In the genomic region with DNA sequence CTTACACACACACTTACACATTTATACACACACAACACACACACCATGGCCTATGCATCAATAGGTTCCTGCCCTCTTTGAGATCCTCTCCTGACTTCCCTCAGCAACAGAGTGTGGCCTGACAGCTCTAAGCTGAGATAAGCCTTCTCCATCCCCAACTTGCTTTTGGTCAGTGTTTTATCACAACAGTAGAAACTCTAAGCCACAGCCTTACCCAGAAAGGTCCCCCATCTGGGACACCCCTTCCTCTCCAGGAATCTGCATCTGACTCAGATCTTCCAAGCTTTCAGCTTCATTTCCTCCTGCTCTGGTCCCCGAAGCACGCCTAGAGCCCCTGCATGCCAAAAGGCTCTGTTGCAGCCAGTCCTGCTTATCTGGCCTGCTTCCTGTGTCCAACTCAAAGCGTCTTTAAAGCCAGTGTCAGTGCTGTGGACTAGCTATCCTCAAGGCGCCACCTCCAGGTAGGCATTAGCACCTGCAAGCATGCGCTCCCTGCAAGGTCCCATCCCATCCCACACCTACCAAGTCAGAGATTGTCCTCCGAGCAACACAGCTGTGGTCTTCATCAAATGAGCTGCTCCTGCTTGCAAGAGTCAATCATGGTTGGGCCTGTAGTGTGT, we compare ENCODE assay signal across 9 mouse cellular contexts.
DNase-seq lines count a peak whose midpoint lies in the region; ATAC-seq and TF ChIP-seq lines count a peak whose summit lies in the region.
"Had no signal": no experiment of that assay in that cellular context is flagged by ENCODE, and none has a peak within 500 bp of the region (broad histone marks: within the 10 kb centered on the region; RNA-seq: fewer than 3 reads in every experiment).

No protein-coding gene starts in this region.

- TF ChIP-seq POLR2A in kidney, adult 2 months (IDR thresholded peaks at IDR 0.05; ENCODE audit: low read depth, low read length) = no peak

- H3K9ac ChIP-seq in midbrain, embryonic 11.5 days (ENCODE audit: low read length) = no peak overlapping the region
- no peak overlapping the region for H3K9ac ChIP-seq in midbrain, embryonic 16.5 days (ENCODE audit: low read depth, low read length)
- H3K9ac ChIP-seq in lung, embryonic 16.5 days (ENCODE audit: low read length) = no peak overlapping the region
- H3K9ac ChIP-seq in stomach, postnatal 0 days (ENCODE audit: low read length) = no peak overlapping the region
- H3K9ac ChIP-seq in forebrain, embryonic 16.5 days (replicated peaks; ENCODE audit: low read depth, low read length) = no peak overlapping the region
- H3K9ac ChIP-seq: limb, embryonic 15.5 days had no signal

- TF ChIP-seq CTCF in kidney, adult 2 months (conservative IDR thresholded peaks at IDR 0.05; ENCODE audit: insufficient read depth, insufficient read length, low read depth, low read length) = peak; percentile 79
- peak; percentile 84 for TF ChIP-seq CTCF in stomach, postnatal 0 days (IDR thresholded peaks at IDR 0.05; ENCODE audit: low read depth)

- no peak for ATAC-seq in midbrain, embryonic 11.5 days (ENCODE audit: low FRiP score)
- ATAC-seq in midbrain, embryonic 16.5 days = no peak
- ATAC-seq in lung, embryonic 16.5 days (ENCODE audit: low read depth) = peak; percentile 31
- no peak for ATAC-seq in stomach, postnatal 0 days (ENCODE audit: low FRiP score, low TSS enrichment)
- no peak for ATAC-seq in forebrain, embryonic 16.5 days

- H3K9me3 ChIP-seq in midbrain, embryonic 11.5 days (ENCODE audit: control insufficient read depth, low read length) = no peaks in the 10 kb centered on the region
- H3K9me3 ChIP-seq in midbrain, embryonic 16.5 days (replicated peaks; ENCODE audit: control insufficient read depth, low read length, poor library complexity, severe bottlenecking) = no peaks in the 10 kb centered on the region
- H3K9me3 ChIP-seq in embryonic facial prominence, embryonic 10.5 days = no peaks in the 10 kb centered on the region
- no peaks in the 10 kb centered on the region for H3K9me3 ChIP-seq in lung, embryonic 16.5 days (ENCODE audit: control insufficient read depth, low read length)
- no peaks in the 10 kb centered on the region for H3K9me3 ChIP-seq in stomach, postnatal 0 days (ENCODE audit: control insufficient read depth, low read length)
- H3K9me3 ChIP-seq in forebrain, embryonic 16.5 days (ENCODE audit: control insufficient read depth, low read length) = no peaks in the 10 kb centered on the region
- H3K9me3 ChIP-seq: limb, embryonic 15.5 days had no signal

- DNase-seq in midbrain, embryonic 11.5 days (ENCODE audit: low spot score, missing footprints) = peak; percentile 85
- DNase-seq in adrenal gland, postnatal 14 days = peak; percentile 71
- DNase-seq in embryonic facial prominence, embryonic 10.5 days (ENCODE audit: low spot score) = peak; percentile 55
- peak; percentile 29 for DNase-seq in kidney, adult 2 months
- DNase-seq in stomach, postnatal 0 days (ENCODE audit: low spot score) = peak; percentile 52

- no peak overlapping the region for H3K4me3 ChIP-seq in midbrain, embryonic 11.5 days (ENCODE audit: low read depth, low read length)
- no peak overlapping the region for H3K4me3 ChIP-seq in midbrain, embryonic 16.5 days (ENCODE audit: low read depth, low read length)
- no peak overlapping the region for H3K4me3 ChIP-seq in embryonic facial prominence, embryonic 10.5 days
- H3K4me3 ChIP-seq in kidney, adult 2 months (ENCODE audit: insufficient read depth, low read depth, low read length) = no peak overlapping the region
- no peak overlapping the region for H3K4me3 ChIP-seq in lung, embryonic 16.5 days (ENCODE audit: low read length)
- H3K4me3 ChIP-seq in stomach, postnatal 0 days (ENCODE audit: low read depth, low read length) = no peak overlapping the region
- no peak overlapping the region for H3K4me3 ChIP-seq in forebrain, embryonic 16.5 days (replicated peaks; ENCODE audit: low read length)
- H3K4me3 ChIP-seq: limb, embryonic 15.5 days had no signal

- H3K4me2 ChIP-seq in midbrain, embryonic 11.5 days = no peak overlapping the region
- H3K4me2 ChIP-seq in midbrain, embryonic 16.5 days (ENCODE audit: low read length) = no peak overlapping the region
- H3K4me2 ChIP-seq in lung, embryonic 16.5 days (ENCODE audit: low read depth, low read length) = no peak overlapping the region
- H3K4me2 ChIP-seq in stomach, postnatal 0 days (replicated peaks; ENCODE audit: low read depth) = no peak overlapping the region
- H3K4me2 ChIP-seq in forebrain, embryonic 16.5 days (ENCODE audit: low read length) = no peak overlapping the region
- H3K4me2 ChIP-seq: limb, embryonic 15.5 days had no signal

- peaks cover 6% of the 10 kb centered on the region; the same call in 1 of the 2 replicates for H3K4me1 ChIP-seq in midbrain, embryonic 11.5 days (ENCODE audit: control insufficient read depth, insufficient read depth, low read length)
- H3K4me1 ChIP-seq in midbrain, embryonic 16.5 days (ENCODE audit: control insufficient read depth, insufficient read depth, low read length) = peaks cover 19% of the 10 kb centered on the region
- H3K4me1 ChIP-seq in embryonic facial prominence, embryonic 10.5 days = peaks cover 30% of the 10 kb centered on the region
- H3K4me1 ChIP-seq in kidney, adult 2 months (ENCODE audit: control insufficient read depth, insufficient read depth, low read length) = no peaks in the 10 kb centered on the region
- peaks cover 24% of the 10 kb centered on the region for H3K4me1 ChIP-seq in lung, embryonic 16.5 days (replicated peaks; ENCODE audit: control insufficient read depth, insufficient read depth, low read length)
- H3K4me1 ChIP-seq in stomach, postnatal 0 days (replicated peaks; ENCODE audit: control insufficient read depth, insufficient read depth) = no peaks in the 10 kb centered on the region
- peaks cover 27% of the 10 kb centered on the region for H3K4me1 ChIP-seq in forebrain, embryonic 16.5 days (replicated peaks; ENCODE audit: control insufficient read depth, insufficient read depth, low read length)

- H3K27ac ChIP-seq in midbrain, embryonic 11.5 days (ENCODE audit: low read depth, low read length) = no peak overlapping the region
- no peak overlapping the region for H3K27ac ChIP-seq in midbrain, embryonic 16.5 days (ENCODE audit: low read length)
- H3K27ac ChIP-seq in embryonic facial prominence, embryonic 10.5 days (replicated peaks) = no peak overlapping the region
- no peak overlapping the region for H3K27ac ChIP-seq in kidney, adult 2 months (ENCODE audit: insufficient read depth, low read depth, low read length)
- H3K27ac ChIP-seq in lung, embryonic 16.5 days (ENCODE audit: low read length) = no peak overlapping the region
- no peak overlapping the region for H3K27ac ChIP-seq in stomach, postnatal 0 days (replicated peaks)
- no peak overlapping the region for H3K27ac ChIP-seq in forebrain, embryonic 16.5 days (ENCODE audit: low read length)
- H3K27ac ChIP-seq: limb, embryonic 15.5 days had no signal

- H3K27me3 ChIP-seq in midbrain, embryonic 11.5 days (ENCODE audit: control insufficient read depth, insufficient read depth, low read length) = no peaks in the 10 kb centered on the region
- no peaks in the 10 kb centered on the region for H3K27me3 ChIP-seq in midbrain, embryonic 16.5 days (ENCODE audit: control insufficient read depth, insufficient read depth, low read depth, low read length)
- peaks cover 23% of the 10 kb centered on the region for H3K27me3 ChIP-seq in embryonic facial prominence, embryonic 10.5 days (replicated peaks; ENCODE audit: low read depth, poor library complexity, severe bottlenecking)
- no peaks in the 10 kb centered on the region for H3K27me3 ChIP-seq in kidney, adult 2 months (replicated peaks; ENCODE audit: control insufficient read depth, insufficient read depth, low read length)
- H3K27me3 ChIP-seq in lung, embryonic 16.5 days (ENCODE audit: control insufficient read depth, insufficient read depth, low read depth, low read length) = peaks cover 8% of the 10 kb centered on the region; the same call in 1 of the 2 replicates
- H3K27me3 ChIP-seq in stomach, postnatal 0 days (ENCODE audit: control insufficient read depth, insufficient read depth, low read length) = no peaks in the 10 kb centered on the region
- H3K27me3 ChIP-seq in forebrain, embryonic 16.5 days (replicated peaks; ENCODE audit: control insufficient read depth, insufficient read depth, low read length) = no peaks in the 10 kb centered on the region

- 24% methylated on average over 6 of the region's 6 CpGs for WGBS in midbrain, embryonic 11.5 days
- 32% methylated on average over 6 of the region's 6 CpGs for WGBS in midbrain, embryonic 16.5 days
- WGBS in embryonic facial prominence, embryonic 10.5 days = 25% methylated on average over 6 of the region's 6 CpGs
- whole genome bisulfite sequencing in kidney, adult 2 months = 16% methylated on average over 6 of the region's 6 CpGs
- WGBS in lung, embryonic 16.5 days = 15% methylated on average over 6 of the region's 6 CpGs
- 12% methylated on average over 6 of the region's 6 CpGs for WGBS in stomach, postnatal 0 days
- 33% methylated on average over 6 of the region's 6 CpGs for WGBS in forebrain, embryonic 16.5 days

- no peak for TF ChIP-seq EP300 in stomach, postnatal 0 days (optimal IDR thresholded peaks at IDR 0.05)

- H3K36me3 ChIP-seq in midbrain, embryonic 11.5 days (ENCODE audit: control insufficient read depth, insufficient read depth, low read length) = no peaks in the 10 kb centered on the region
- no peaks in the 10 kb centered on the region for H3K36me3 ChIP-seq in midbrain, embryonic 16.5 days (ENCODE audit: control insufficient read depth, insufficient read depth, low read length)
- no peaks in the 10 kb centered on the region for H3K36me3 ChIP-seq in embryonic facial prominence, embryonic 10.5 days (replicated peaks)
- H3K36me3 ChIP-seq in kidney, adult 2 months (ENCODE audit: control insufficient read depth, insufficient read depth, low read length) = no peaks in the 10 kb centered on the region
- no peaks in the 10 kb centered on the region for H3K36me3 ChIP-seq in lung, embryonic 16.5 days (ENCODE audit: control insufficient read depth, insufficient read depth, low read length)
- H3K36me3 ChIP-seq in stomach, postnatal 0 days (ENCODE audit: control insufficient read depth, insufficient read depth, low read length) = no peaks in the 10 kb centered on the region
- no peaks in the 10 kb centered on the region; the same call in 1 of the 2 replicates for H3K36me3 ChIP-seq in forebrain, embryonic 16.5 days (ENCODE audit: control insufficient read depth, insufficient read depth)
- H3K36me3 ChIP-seq: limb, embryonic 15.5 days had no signal

Comparison
In these comparisons a context has a peak if more than half of its experiments do, and no peak if none do; other contexts are left out.
1. DNase-seq: peak in every context shown above with its lines; median percentile 85 in midbrain, embryonic 11.5 days; 71 in adrenal gland, postnatal 14 days; 55 in embryonic facial prominence, embryonic 10.5 days; 52 in stomach, postnatal 0 days; 29 in kidney, adult 2 months.